Mouse (Mus musculus) liver, embryonic 12.5 days (tissue): ENCODE data around the gene Depp1. TPM values are rescaled to one million over a fixed set of nuclear protein-coding genes. Genes with fewer than 3 reads are reported as not detected.

Experiments
- ATAC-seq: fragments of 200-750 bp; cut with Nextera tagmentation; 2 replicates; pipeline ENCODE4 v1.8.0; 2017; ENCODE audit warnings: moderate number of reproducible peaks, mild to moderate bottlenecking, moderate library complexity
- H3K27ac ChIP-seq: fragments of 300-500 bp; sonication (generic); 2 replicates; pipeline ENCODE4 v1.5.1; 2016; ENCODE audit warnings: mild to moderate bottlenecking
- H3K27me3 ChIP-seq: fragments of 300-500 bp; sonication (generic); replicated peaks from 2 replicates; pipeline ENCODE4 v1.6.1; 2016; ENCODE audit warnings: mild to moderate bottlenecking, moderate library complexity
- H3K36me3 ChIP-seq: fragments of 300-500 bp; sonication (generic); 2 replicates; pipeline ENCODE4 v1.6.1; 2016; ENCODE audit warnings: mild to moderate bottlenecking, moderate library complexity
- H3K4me1 ChIP-seq: fragments of 300-500 bp; sonication (generic); 2 replicates; pipeline ENCODE4 v1.6.1; 2016
- H3K4me2 ChIP-seq: fragments of 300-500 bp; sonication (generic); 2 replicates; pipeline ENCODE4 v1.6.1; 2016; ENCODE audit warnings: mild to moderate bottlenecking, moderate library complexity
- H3K4me3 ChIP-seq: fragments of 300-500 bp; sonication (generic); 2 replicates; pipeline ENCODE4 v1.5.1; 2016; ENCODE audit warnings: mild to moderate bottlenecking, moderate library complexity
- H3K9ac ChIP-seq: fragments of 300-500 bp; sonication (generic); 2 replicates; pipeline ENCODE4 v1.6.1; 2016; ENCODE audit warnings: mild to moderate bottlenecking, moderate library complexity
- H3K9me3 ChIP-seq: fragments of 300-500 bp; sonication (generic); replicated peaks from 2 replicates; pipeline ENCODE4 v1.6.1; 2016; ENCODE audit warnings: mild to moderate bottlenecking, moderate library complexity
- WGBS: fragments of 180-500 bp; shearing (Covaris S2); methylation state at CpG from one replicate; pipeline ENCODE4 v1.1.7; 2016; ENCODE audit not compliant: insufficient replicate concordance; 5-methylcytosine and 5-hydroxymethylcytosine counted together
- polyA plus RNA-seq: library from polyadenylated mRNA; unstranded; fragments of >200 nt; fragmentation: Nextera tagmentation; extraction: Ambion mirVana; gene quantifications from 2 replicates; pipeline ENCODE4 v1.2.1, GENCODE M21; 2016

Depp1 gene
- polyA plus RNA-seq, 1 experiment from 2014 or later: 2.2 TPM

- Histone ChIP-seq H3K27me3 (no peaks in the 10 kb centered on the region), H3K9ac (no peak overlapping the region), H3K4me3 (no peak overlapping the region), H3K36me3 (no peaks in the 10 kb centered on the region), H3K4me1 (peaks cover 27% of the 10 kb centered on the region), H3K4me2 (no peak overlapping the region), H3K27ac (no peak overlapping the region), H3K9me3 (no peaks in the 10 kb centered on the region)
- no peak for ATAC-seq
- 72% methylated on average over 17 of the region's 17 CpGs for WGBS
These were observed 16.4 kb upstream of the Depp1 start for GRCm38 (mm10) chr6:116633741-116634695.

GRCm38 (mm10) chr6:116635251-116636180, 14.9 kb upstream of the Depp1 start:
- peak; percentile 78 for ATAC-seq
- no peak overlapping the region for H3K4me3 ChIP-seq
- peak overlapping the region; percentile 69 for H3K27ac ChIP-seq
- H3K4me1 ChIP-seq: peaks cover 34% of the 10 kb centered on the region
- no peaks in the 10 kb centered on the region for H3K27me3 ChIP-seq
- no peaks in the 10 kb centered on the region for H3K9me3 ChIP-seq
- 0 out of 2 replicates have a peak overlapping the region, but pooled peaks have one; percentile 5 for H3K4me2 ChIP-seq
- no peak overlapping the region for H3K9ac ChIP-seq
- H3K36me3 ChIP-seq: no peaks in the 10 kb centered on the region
- WGBS: 36% methylated on average over 10 of the region's 10 CpGs

- H3K4me2 ChIP-seq: no peak overlapping the region
- H3K9ac ChIP-seq: no peak overlapping the region
- 67% methylated on average over 9 of the region's 9 CpGs for WGBS
- no peaks in the 10 kb centered on the region for H3K36me3 ChIP-seq
- no peak overlapping the region for H3K27ac ChIP-seq
- no peak for ATAC-seq
- peaks cover 31% of the 10 kb centered on the region for H3K4me1 ChIP-seq
- H3K27me3 ChIP-seq: no peaks in the 10 kb centered on the region
- H3K9me3 ChIP-seq: no peaks in the 10 kb centered on the region
- no peak overlapping the region for H3K4me3 ChIP-seq
These were observed 13.7 kb upstream of the Depp1 start for GRCm38 (mm10) chr6:116636581-116637235.

- Histone ChIP-seq H3K27ac (no peak overlapping the region), H3K9ac (no peak overlapping the region), H3K4me3 (no peak overlapping the region), H3K9me3 (no peaks in the 10 kb centered on the region), H3K4me2 (no peak overlapping the region), H3K36me3 (no peaks in the 10 kb centered on the region), H3K4me1 (peaks cover 31% of the 10 kb centered on the region), H3K27me3 (no peaks in the 10 kb centered on the region)
- ATAC-seq: no peak
- WGBS: 68% methylated on average over 5 of the region's 5 CpGs
These were observed 12.9 kb upstream of the Depp1 start for GRCm38 (mm10) chr6:116637496-116637895.

GRCm38 (mm10) chr6:116638871-116639270, 11.5 kb upstream of the Depp1 start:
- Histone ChIP-seq H3K9me3 (no peaks in the 10 kb centered on the region), H3K4me2 (no peak overlapping the region), H3K4me3 (no peak overlapping the region), H3K27me3 (no peaks in the 10 kb centered on the region), H3K27ac (no peak overlapping the region), H3K4me1 (peaks cover 31% of the 10 kb centered on the region), H3K36me3 (no peaks in the 10 kb centered on the region), H3K9ac (no peak overlapping the region)
- no peak for ATAC-seq
- 56% methylated on average over 2 of the region's 2 CpGs for WGBS

- Histone ChIP-seq H3K27ac (no peak overlapping the region), H3K36me3 (no peaks in the 10 kb centered on the region), H3K4me3 (no peak overlapping the region), H3K9me3 (no peaks in the 10 kb centered on the region), H3K9ac (no peak overlapping the region), H3K4me2 (no peak overlapping the region), H3K27me3 (no peaks in the 10 kb centered on the region), H3K4me1 (peaks cover 31% of the 10 kb centered on the region)
- no peak for ATAC-seq
- WGBS: 36% methylated on average over 2 of the region's 2 CpGs
These were observed 10.7 kb upstream of the Depp1 start for GRCm38 (mm10) chr6:116639663-116640062.

GRCm38 (mm10) chr6:116642942-116643341, 7.5 kb upstream of the Depp1 start:
- Histone ChIP-seq H3K36me3 (no peaks in the 10 kb centered on the region), H3K9me3 (no peaks in the 10 kb centered on the region), H3K4me3 (no peak overlapping the region), H3K27ac (no peak overlapping the region), H3K4me1 (peaks cover 13% of the 10 kb centered on the region; the same call in 1 of the 2 replicates), H3K4me2 (no peak overlapping the region), H3K27me3 (no peaks in the 10 kb centered on the region), H3K9ac (no peak overlapping the region)
- WGBS: 73% methylated on average over 11 of the region's 11 CpGs
- no peak for ATAC-seq

GRCm38 (mm10) chr6:116643881-116644280, 6.5 kb upstream of the Depp1 start:
- Histone ChIP-seq H3K9ac (no peak overlapping the region), H3K9me3 (no peaks in the 10 kb centered on the region), H3K36me3 (no peaks in the 10 kb centered on the region), H3K4me2 (no peak overlapping the region), H3K27me3 (no peaks in the 10 kb centered on the region), H3K27ac (no peak overlapping the region), H3K4me3 (no peak overlapping the region), H3K4me1 (peaks cover 12% of the 10 kb centered on the region; the same call in 1 of the 2 replicates)
- no peak for ATAC-seq
- 50% methylated on average over 4 of the region's 4 CpGs for WGBS

- Histone ChIP-seq H3K27ac (no peak overlapping the region), H3K4me2 (no peak overlapping the region), H3K9ac (no peak overlapping the region), H3K36me3 (no peaks in the 10 kb centered on the region), H3K4me3 (no peak overlapping the region), H3K27me3 (no peaks in the 10 kb centered on the region), H3K4me1 (peaks cover 9% of the 10 kb centered on the region; the same call in 1 of the 2 replicates), H3K9me3 (no peaks in the 10 kb centered on the region)
- no peak for ATAC-seq
- WGBS: 41% methylated on average over 3 of the region's 3 CpGs
These were observed 6.1 kb upstream of the Depp1 start for GRCm38 (mm10) chr6:116644335-116644734.

- no peaks in the 10 kb centered on the region for H3K27me3 ChIP-seq
- H3K9me3 ChIP-seq: no peaks in the 10 kb centered on the region
- peaks cover 16% of the 10 kb centered on the region for H3K4me1 ChIP-seq
- H3K4me2 ChIP-seq: no peak overlapping the region
- H3K27ac ChIP-seq: no peak overlapping the region
- WGBS: 56% methylated on average over 12 of the region's 12 CpGs
- H3K4me3 ChIP-seq: no peak overlapping the region
- ATAC-seq: 0 out of 2 replicates have a peak, but pooled peaks have one; percentile 14
- H3K36me3 ChIP-seq: no peaks in the 10 kb centered on the region
- H3K9ac ChIP-seq: no peak overlapping the region
These were observed 2.6 kb upstream of the Depp1 start for GRCm38 (mm10) chr6:116647763-116648162.

GRCm38 (mm10) chr6:116649811-116650210, 598 bp upstream of the Depp1 start:
- Histone ChIP-seq H3K27ac (no peak overlapping the region), H3K9ac (no peak overlapping the region), H3K36me3 (no peaks in the 10 kb centered on the region), H3K27me3 (no peaks in the 10 kb centered on the region), H3K4me2 (no peak overlapping the region), H3K4me3 (no peak overlapping the region), H3K9me3 (no peaks in the 10 kb centered on the region), H3K4me1 (peaks cover 16% of the 10 kb centered on the region)
- 47% methylated on average over 7 of the region's 7 CpGs for WGBS
- no peak for ATAC-seq
